Mouse (Mus musculus) adrenal gland, adult 8-10 months (tissue): ENCODE measurements around the gene Angptl8. TPM values are rescaled to one million over a fixed set of nuclear protein-coding genes. Genes with fewer than 3 reads are reported as not detected.

Source experiments
- microRNA-seq, 2 experiments: library from miRNA; unstranded; fragments of <30 nt; microRNA quantifications; one replicate each; pipeline ENCODE4 v1.2.0; 2022
- total RNA-seq, 4 experiments: library from RNA; stranded (reverse); gene quantifications; 2 replicates each; pipeline ENCODE4 v1.2.4; 2022

The Angptl8 gene
- total RNA-seq, 4 experiments from 2014 or later, result 1.5 to 12.0 (median 7.7) TPM

Small RNA genes lying within 50 kb of the gene (microRNA-seq; reads per million reads assigned to microRNA genes)
- gene Mir7083, result 4.6 to 7.5 reads per million in 2 experiments

Other genes with a start within 250 kb of the Angptl8 start
- gene Timm29, start 242.8 kb upstream of the Angptl8 start, total RNA-seq, result 10 to 100 TPM; 61.4 to 80.6 (median 69.3) TPM
- gene Yipf2, start 242.7 kb upstream of the Angptl8 start, total RNA-seq, result 10 to 100 TPM; 33.2 to 52.0 (median 44.1) TPM
- gene Smarca4, start 219.3 kb upstream of the Angptl8 start, total RNA-seq, result 10 to 100 TPM; 78.6 to 92.0 (median 80.9) TPM
- 100 to 1,000 TPM; 102 to 164 (median 147) TPM for gene Ldlr, start 112.0 kb upstream of the Angptl8 start, total RNA-seq
- 1 to 10 TPM in 3 of 4 experiments, under 1 TPM in 1; 0.32 to 4.9 (median 2.1) TPM for gene Spc24, start 75.2 kb upstream of the Angptl8 start, total RNA-seq
- gene Kank2, start 36.8 kb upstream of the Angptl8 start, total RNA-seq, result 10 to 100 TPM; 35.0 to 58.9 (median 47.5) TPM
- gene Dock6, start 17.1 kb downstream of the Angptl8 start, total RNA-seq, result 10 to 100 TPM; 34.3 to 80.5 (median 56.4) TPM
- 10 to 100 TPM; 43.1 to 64.6 (median 48.1) TPM for gene Rab3d, start 82.7 kb downstream of the Angptl8 start, total RNA-seq
- 10 to 100 TPM in 3 of 4 experiments, 1 to 10 TPM in 1; 8.6 to 27.3 (median 17.7) TPM for gene Ccdc159, start 92.0 kb downstream of the Angptl8 start, total RNA-seq
- 100 to 1,000 TPM; 375 to 588 (median 495) TPM for gene Tmem205, start 92.0 kb downstream of the Angptl8 start, total RNA-seq
- 10 to 100 TPM; 19.6 to 44.0 (median 32.1) TPM for gene Plppr2, start 101.5 kb downstream of the Angptl8 start, total RNA-seq
- gene Swsap1, start 120.2 kb downstream of the Angptl8 start, total RNA-seq, result 10 to 100 TPM; 17.5 to 22.5 (median 20.0) TPM
- gene Epor, start 128.0 kb downstream of the Angptl8 start, total RNA-seq, result 1 to 10 TPM; 1.2 to 4.7 (median 2.0) TPM
- gene Rgl3, start 153.9 kb downstream of the Angptl8 start, total RNA-seq, result 10 to 100 TPM; 23.7 to 72.6 (median 49.6) TPM
- 1 to 10 TPM in 3 of 4 experiments, under 1 TPM in 1; 0.81 to 2.8 (median 1.4) TPM for gene Ccdc151, start 167.1 kb downstream of the Angptl8 start, total RNA-seq
- 100 to 1,000 TPM; 167 to 190 (median 180) TPM for gene Prkcsh, start 167.3 kb downstream of the Angptl8 start, total RNA-seq
- gene Elavl3, start 216.5 kb downstream of the Angptl8 start, total RNA-seq, result 1 to 10 TPM; 1.8 to 4.6 (median 2.9) TPM
- under 1 TPM in 1 of 4 experiments, not detected in 3; 0.73 TPM for gene Gm49318, start 235.7 kb downstream of the Angptl8 start, total RNA-seq
- 10 to 100 TPM in 3 of 4 experiments, 1 to 10 TPM in 1; 6.9 to 15.6 (median 12.3) TPM for gene Zfp653, start 235.9 kb downstream of the Angptl8 start, total RNA-seq
- gene Ecsit, start 249.9 kb downstream of the Angptl8 start, total RNA-seq, result 10 to 100 TPM; 41.2 to 50.4 (median 48.9) TPM